Comparison of ENCODE assay signal across 8 mouse cellular contexts in genomic region chr14:54426689-54427398, GRCm38 (mm10). TPM values are rescaled to one million over a fixed set of nuclear protein-coding genes. Genes with fewer than 3 reads are reported as not detected.
DNase-seq lines count a peak whose midpoint lies in the region; ATAC-seq lines count a peak whose summit lies in the region.

Gene Mrpl52, plus strand, starts transcription at chr14:54426909.

- no peaks in the 10 kb centered on the region for H3K27me3 ChIP-seq in intestine, embryonic 16.5 days (replicated peaks; ENCODE audit: control insufficient read depth, insufficient read depth, low read length)

- peak; percentile 90 for DNase-seq in adrenal gland, adult 8-10 months
- peak; percentile 92 for DNase-seq in embryo, embryonic 9.5 days (ENCODE audit: extremely low spot score)
- no peak for DNase-seq in gonadal fat pad, adult 2 months (ENCODE audit: low read depth)
- DNase-seq in left cerebral cortex, postnatal 25 days (ENCODE audit: low spot score in 2 of 2), result peak; percentile 94
- peak; percentile 95 for DNase-seq in mesoderm, embryonic 11.5 days (ENCODE audit: low read depth, low spot score)
- peak; percentile 88 to 89 for DNase-seq in right cerebral cortex, postnatal 36 days (ENCODE audit: low spot score in 2 of 2)
- peak; percentile 89 to 92 for DNase-seq in urinary bladder, postnatal 4 days (ENCODE audit: low spot score in 2 of 2)

- WGBS in intestine, embryonic 16.5 days, result under 1% methylated on average over 48 of the region's 48 CpGs

- peak within 1 kb of the TSS; percentile 77 for H3K9ac ChIP-seq in intestine, embryonic 16.5 days (ENCODE audit: low read depth, low read length)

- no peaks in the 10 kb centered on the region for H3K9me3 ChIP-seq in intestine, embryonic 16.5 days (ENCODE audit: control insufficient read depth, low read length)

- peak within 1 kb of the TSS; percentile 71 for H3K27ac ChIP-seq in intestine, embryonic 16.5 days (ENCODE audit: low read length)

- H3K4me2 ChIP-seq in intestine, embryonic 16.5 days (ENCODE audit: low read depth, low read length), result peak within 1 kb of the TSS; percentile 73

- H3K4me3 ChIP-seq in intestine, embryonic 16.5 days (ENCODE audit: low read length), result peak within 1 kb of the TSS; percentile 69

- intact Hi-C loops in left cerebral cortex, postnatal 25 days (cut with DNase I), result loop anchor here (2.0 to 5.0 kb wide), 3 partner anchors 22 to 200 kb away; partner anchors contain the start of genes Abhd4 and Dad1

- no peaks in the 10 kb centered on the region; the same call in 1 of the 2 replicates for H3K36me3 ChIP-seq in intestine, embryonic 16.5 days (ENCODE audit: control insufficient read depth, insufficient read depth, low read length)

- ATAC-seq in intestine, embryonic 16.5 days, result peak; percentile 76

- H3K4me1 ChIP-seq in intestine, embryonic 16.5 days (ENCODE audit: control insufficient read depth, insufficient read depth, low read length), result peaks cover 22% of the 10 kb centered on the region

RNA-seq across cellular contexts. Expression of gene Mrpl52, which starts in this region (rescaled TPM):
- 100 to 1,000 TPM; 179 to 219 (median 209) TPM for total RNA-seq in adrenal gland, adult 8-10 months (2022)
- polyA plus RNA-seq in gonadal fat pad, adult 2 months (2012; rRNA removed), result 219 and 296 TPM in 2 replicates
- polyA plus RNA-seq in intestine, embryonic 16.5 days (2015; fragmentation: Nextera tagmentation; extraction: Ambion mirVana), result 249 and 267 TPM in 2 replicates
- total RNA-seq in left cerebral cortex, postnatal 25 days (2021), result 10 to 100 TPM; 89.1 to 94.2 TPM
